In the genomic region with DNA sequence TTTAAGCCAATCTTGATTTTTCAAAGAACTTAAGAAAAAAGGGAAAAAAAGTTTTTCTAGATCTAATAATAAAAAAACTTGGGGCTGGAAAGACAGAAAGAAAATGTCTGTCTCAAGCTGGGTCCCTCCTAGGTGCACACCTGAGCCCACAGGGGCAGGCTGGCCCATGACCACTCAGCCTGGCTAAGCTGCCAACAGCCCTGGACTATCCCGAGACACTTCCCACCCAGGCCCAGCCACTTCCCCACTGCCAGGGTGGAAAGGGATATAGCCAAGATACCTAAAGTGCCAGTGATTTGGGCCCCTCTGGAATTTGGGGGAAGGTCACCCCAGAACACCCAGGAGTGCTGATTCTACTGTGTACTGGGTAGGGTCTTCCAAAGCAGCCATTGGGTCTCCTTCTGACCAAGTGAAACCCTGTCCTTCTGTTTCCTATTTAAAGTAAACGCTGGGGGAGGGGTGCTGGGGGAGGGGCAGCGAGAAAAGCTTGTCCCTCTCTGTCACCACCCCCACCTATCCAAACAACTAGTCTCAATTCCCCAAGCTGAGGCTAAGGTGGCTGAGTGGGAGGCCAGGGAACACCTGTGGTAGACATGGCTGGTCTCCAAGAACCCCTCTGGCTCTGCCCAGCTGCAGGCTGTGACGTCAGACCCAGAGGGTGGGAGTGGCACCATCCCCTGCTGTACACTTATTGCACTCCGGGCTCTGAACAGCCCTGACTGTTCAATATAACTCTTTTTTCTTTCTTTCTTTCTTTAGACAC, we compare ENCODE assay signal across 8 mouse cellular contexts.
A peak's percentile ranks its signal among the peaks of the same experiment; 100 is the strongest.
DNase-seq lines count a peak whose midpoint lies in the region; ATAC-seq and TF ChIP-seq lines count a peak whose summit lies in the region.

No protein-coding gene starts in this region.

- TF ChIP-seq POLR2A in thymus, adult 2 months (IDR thresholded peaks at IDR 0.05; ENCODE audit: control insufficient read depth, extremely low read depth, insufficient read depth, low read length, poor library complexity), result no peak

- H3K36me3 ChIP-seq in kidney, postnatal 0 days (ENCODE audit: insufficient read depth, low read length), result no peaks in the 10 kb centered on the region
- H3K36me3 ChIP-seq in limb, embryonic 10.5 days, result no peaks in the 10 kb centered on the region
- H3K36me3 ChIP-seq in thymus, adult 2 months (ENCODE audit: control insufficient read depth, insufficient read depth, low read length), result no peaks in the 10 kb centered on the region
- no peaks in the 10 kb centered on the region for H3K36me3 ChIP-seq in midbrain, embryonic 15.5 days (replicated peaks)

- TF ChIP-seq CTCF in kidney, postnatal 0 days (IDR thresholded peaks at IDR 0.05; ENCODE audit: low read depth), result no peak
- TF ChIP-seq CTCF in thymus, adult 2 months (IDR thresholded peaks at IDR 0.05; ENCODE audit: borderline replicate concordance, control insufficient read depth, extremely low read depth, insufficient read depth, low read length, poor library complexity), result no peak
- TF ChIP-seq CTCF in layer of hippocampus, adult 2 months (conservative IDR thresholded peaks at IDR 0.05), result no peak

- H3K9ac ChIP-seq in kidney, postnatal 0 days (ENCODE audit: low read depth, low read length), result 0 out of 2 replicates have a peak overlapping the region, but pooled peaks have one; percentile 13
- H3K9ac ChIP-seq in midbrain, embryonic 15.5 days, result no peak overlapping the region

- 0 out of 2 replicates have a peak, but pooled peaks have one; percentile 22 for ATAC-seq in kidney, postnatal 0 days (replicated peaks; ENCODE audit: low FRiP score, low read depth)
- ATAC-seq in midbrain, embryonic 15.5 days (replicated peaks), result no peak

- 19% methylated on average over 5 of the region's 5 CpGs for WGBS in kidney, postnatal 0 days
- WGBS in limb, embryonic 10.5 days, result 38% methylated on average over 5 of the region's 5 CpGs
- 9% methylated on average over 5 of the region's 5 CpGs for WGBS in thymus, adult 2 months
- 40% methylated on average over 5 of the region's 5 CpGs for WGBS in midbrain, embryonic 15.5 days

- DNase-seq in kidney, postnatal 0 days (ENCODE audit: low spot score), result no peak
- no peak for DNase-seq in kidney, postnatal 36 days
- DNase-seq in brain, adult 2 months (ENCODE audit: low read depth, low spot score), result peak; percentile 8
- peak; percentile 50 for DNase-seq in limb, embryonic 10.5 days (ENCODE audit: low spot score)
- DNase-seq in thymus, adult 2 months, result peak; percentile 60
- DNase-seq in layer of hippocampus, adult 9-11 months, result no peak
- no peak for DNase-seq in layer of hippocampus, adult 2 months (ENCODE audit: low spot score in 2 of 2)

- H3K9me3 ChIP-seq in kidney, postnatal 0 days (replicated peaks; ENCODE audit: low read length), result no peaks in the 10 kb centered on the region
- H3K9me3 ChIP-seq in limb, embryonic 10.5 days (replicated peaks), result no peaks in the 10 kb centered on the region
- H3K9me3 ChIP-seq in midbrain, embryonic 15.5 days, result no peaks in the 10 kb centered on the region

- H3K27ac ChIP-seq in kidney, postnatal 0 days, result peak overlapping the region; percentile 71
- peak overlapping the region; percentile 71 for H3K27ac ChIP-seq in limb, embryonic 10.5 days
- peak overlapping the region; percentile 38; the same call in 1 of the 2 replicates for H3K27ac ChIP-seq in thymus, adult 2 months (ENCODE audit: control insufficient read depth, insufficient read depth, low read length)
- H3K27ac ChIP-seq in midbrain, embryonic 15.5 days, result no peak overlapping the region
- H3K27ac ChIP-seq in layer of hippocampus, adult 2 months, result no peak overlapping the region

- no peak overlapping the region for H3K4me2 ChIP-seq in kidney, postnatal 0 days (ENCODE audit: low read length)
- no peak overlapping the region for H3K4me2 ChIP-seq in midbrain, embryonic 15.5 days

- H3K27me3 ChIP-seq in kidney, postnatal 0 days (ENCODE audit: insufficient read depth, low read length), result no peaks in the 10 kb centered on the region
- no peaks in the 10 kb centered on the region for H3K27me3 ChIP-seq in limb, embryonic 10.5 days (ENCODE audit: low read depth, poor library complexity, severe bottlenecking)
- no peaks in the 10 kb centered on the region for H3K27me3 ChIP-seq in thymus, adult 2 months (ENCODE audit: control insufficient read depth, insufficient read depth, low read length)
- no peaks in the 10 kb centered on the region for H3K27me3 ChIP-seq in midbrain, embryonic 15.5 days (replicated peaks)

- peaks cover 22% of the 10 kb centered on the region for H3K4me1 ChIP-seq in kidney, postnatal 0 days (replicated peaks; ENCODE audit: insufficient read depth, low read length)
- peaks cover 35% of the 10 kb centered on the region for H3K4me1 ChIP-seq in limb, embryonic 10.5 days
- peaks cover 13% of the 10 kb centered on the region for H3K4me1 ChIP-seq in thymus, adult 2 months (replicated peaks; ENCODE audit: control insufficient read depth, insufficient read depth, low read length)
- H3K4me1 ChIP-seq in midbrain, embryonic 15.5 days, result peaks cover 9% of the 10 kb centered on the region

- no peak overlapping the region for H3K4me3 ChIP-seq in kidney, postnatal 0 days (replicated peaks; ENCODE audit: low read depth, low read length)
- H3K4me3 ChIP-seq in limb, embryonic 10.5 days, result no peak overlapping the region
- no peak overlapping the region for H3K4me3 ChIP-seq in thymus, adult 2 months (ENCODE audit: control insufficient read depth, insufficient read depth, low read length)
- no peak overlapping the region for H3K4me3 ChIP-seq in midbrain, embryonic 15.5 days
- H3K4me3 ChIP-seq in layer of hippocampus, adult 2 months, result no peak overlapping the region

Comparison
In these comparisons a context has a peak if more than half of its experiments do, and no peak if none do; other contexts are left out.
1. DNase-seq: peak in brain, adult 2 months (single experiment), limb, embryonic 10.5 days (single experiment) and thymus, adult 2 months (single experiment); none in kidney, postnatal 0 days (single experiment), kidney, postnatal 36 days (0 of 2), layer of hippocampus, adult 9-11 months (single experiment) and layer of hippocampus, adult 2 months (0 of 2).
2. H3K27ac ChIP-seq: peak in kidney, postnatal 0 days (single experiment), limb, embryonic 10.5 days (single experiment) and thymus, adult 2 months (single experiment); none in midbrain, embryonic 15.5 days (single experiment) and layer of hippocampus, adult 2 months (single experiment).